Comparison of ENCODE assay signal across 20 mouse cellular contexts in the genomic region with DNA sequence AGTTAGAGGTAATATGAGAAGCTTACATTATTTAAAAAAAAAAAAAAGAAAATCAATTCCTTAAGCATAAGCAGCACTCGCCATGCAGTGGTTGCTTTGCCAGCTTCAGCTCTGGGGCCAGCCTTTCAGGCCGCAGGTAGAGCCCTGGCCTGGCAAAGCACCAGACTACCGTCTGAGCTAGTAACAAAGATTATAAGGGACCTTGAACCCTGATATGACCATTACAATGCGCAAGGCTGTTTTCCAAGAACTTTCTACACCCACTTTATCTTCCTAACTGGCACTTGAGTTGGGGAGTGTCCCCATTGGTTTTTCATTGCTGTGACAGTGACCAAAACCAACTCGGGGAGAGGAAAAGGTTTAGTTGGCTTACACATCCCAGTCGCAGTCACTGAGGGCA.
"Had no signal": no experiment of that assay in that cellular context is flagged by ENCODE, and none has a peak within 500 bp of the region (broad histone marks: within the 10 kb centered on the region; RNA-seq: fewer than 3 reads in every experiment).

No protein-coding gene starts in this region.

- H3K4me3 ChIP-seq: left cerebral cortex, adult 2 months; limb, embryonic 12.5 days; limb, embryonic 15.5 days; lung, embryonic 15.5 days; midbrain, embryonic 12.5 days; midbrain, embryonic 15.5 days; neural tube, embryonic 12.5 days; neural tube, embryonic 15.5 days; stomach, embryonic 15.5 days had no signal

- H3K36me3 ChIP-seq: limb, embryonic 12.5 days; limb, embryonic 15.5 days; lung, embryonic 15.5 days; midbrain, embryonic 12.5 days; midbrain, embryonic 15.5 days; neural tube, embryonic 12.5 days; neural tube, embryonic 15.5 days; stomach, embryonic 15.5 days had no signal

- H3K9me3 ChIP-seq: limb, embryonic 12.5 days; limb, embryonic 15.5 days; lung, embryonic 15.5 days; midbrain, embryonic 12.5 days; midbrain, embryonic 15.5 days; neural tube, embryonic 12.5 days; neural tube, embryonic 15.5 days; stomach, embryonic 15.5 days had no signal

- H3K27me3 ChIP-seq: limb, embryonic 12.5 days; limb, embryonic 15.5 days; lung, embryonic 15.5 days; midbrain, embryonic 12.5 days; midbrain, embryonic 15.5 days; neural tube, embryonic 12.5 days; neural tube, embryonic 15.5 days; stomach, embryonic 15.5 days had no signal

- H3K4me1 ChIP-seq: lung, embryonic 15.5 days; midbrain, embryonic 15.5 days; neural tube, embryonic 12.5 days; neural tube, embryonic 15.5 days; stomach, embryonic 15.5 days had no signal

- H3K9ac ChIP-seq: limb, embryonic 12.5 days; limb, embryonic 15.5 days; liver, embryonic 14.5 days; lung, embryonic 15.5 days; midbrain, embryonic 12.5 days; midbrain, embryonic 15.5 days; neural tube, embryonic 12.5 days; neural tube, embryonic 15.5 days; stomach, embryonic 15.5 days had no signal

- H3K27ac ChIP-seq: kidney, postnatal 0 days; left cerebral cortex, adult 2 months; limb, embryonic 12.5 days; limb, embryonic 15.5 days; liver, embryonic 14.5 days; lung, embryonic 15.5 days; midbrain, embryonic 12.5 days; midbrain, embryonic 15.5 days; neural tube, embryonic 12.5 days; neural tube, embryonic 15.5 days; stomach, embryonic 15.5 days had no signal

- DNase-seq: kidney, adult 2 months; layer of hippocampus, postnatal 36 days; lung, adult 18-20 months; lung, postnatal 10 days; lung, postnatal 36 days; retina, postnatal 1 day; right cerebral cortex, postnatal 25 days; spleen, adult 18-20 months; thymus, postnatal 25 days had no signal

- H3K4me2 ChIP-seq: limb, embryonic 12.5 days; limb, embryonic 15.5 days; lung, embryonic 15.5 days; midbrain, embryonic 12.5 days; midbrain, embryonic 15.5 days; neural tube, embryonic 12.5 days; neural tube, embryonic 15.5 days; stomach, embryonic 15.5 days had no signal

- ATAC-seq: midbrain, embryonic 15.5 days had no signal
